In genomic region chr10:80397524-80398173, GRCm38 (mm10) we compare ENCODE assay signal across 9 mouse cellular contexts. TPM values are rescaled to one million over a fixed set of nuclear protein-coding genes. Genes with fewer than 3 reads are reported as not detected.
A peak's percentile ranks its signal among the peaks of the same experiment; 100 is the strongest.
DNase-seq lines count a peak whose midpoint lies in the region; ATAC-seq and TF ChIP-seq lines count a peak whose summit lies in the region.
"Had no signal": no experiment of that assay in that cellular context is flagged by ENCODE, and none has a peak within 500 bp of the region (broad histone marks: within the 10 kb centered on the region; RNA-seq: fewer than 3 reads in every experiment).

No protein-coding gene starts in this region.

- intact Hi-C loops in heart, postnatal 10 days (cut with DNase I), result no loop called here

- 49% methylated on average over 8 of the region's 8 CpGs for WGBS in heart, embryonic 14.5 days
- 60% methylated on average over 8 of the region's 8 CpGs for WGBS in hindbrain, embryonic 11.5 days
- 61% methylated on average over 8 of the region's 8 CpGs for WGBS in midbrain, embryonic 10.5 days

- no peaks in the 10 kb centered on the region for H3K9me3 ChIP-seq in heart, embryonic 14.5 days (ENCODE audit: control insufficient read depth, low read length)
- H3K9me3 ChIP-seq in G1E (replicated peaks), result no peaks in the 10 kb centered on the region
- no peaks in the 10 kb centered on the region for H3K9me3 ChIP-seq in hindbrain, embryonic 11.5 days (ENCODE audit: control insufficient read depth, low read length)
- H3K9me3 ChIP-seq in midbrain, embryonic 10.5 days (replicated peaks), result no peaks in the 10 kb centered on the region

- peak overlapping the region; percentile 31 to 100; a peak in 3 of 4 replicates for H3K27ac ChIP-seq in heart, embryonic 14.5 days (replicated peaks in 1 of 2; ENCODE audit: control insufficient read depth in 1 of 2, insufficient read depth in 1 of 2, low read depth in 2 of 2, low read length in 2 of 2)
- H3K27ac ChIP-seq in hindbrain, embryonic 11.5 days (ENCODE audit: low read depth, low read length), result peak overlapping the region; percentile 99; the same call in 1 of the 2 replicates
- peak overlapping the region; percentile 100 for H3K27ac ChIP-seq in midbrain, embryonic 10.5 days (replicated peaks)

- H3K9ac ChIP-seq in heart, embryonic 14.5 days (ENCODE audit: low read length), result peak overlapping the region; percentile 98; the same call in 1 of the 2 replicates
- peak overlapping the region; percentile 96 for H3K9ac ChIP-seq in hindbrain, embryonic 11.5 days (ENCODE audit: low read depth, low read length)

- peak overlapping the region; percentile 28 to 82 for H3K4me3 ChIP-seq in heart, embryonic 14.5 days (ENCODE audit: control insufficient read depth in 1 of 2, insufficient read depth in 1 of 2, low read depth in 1 of 2, low read length in 2 of 2)
- H3K4me3 ChIP-seq in G1E (ENCODE audit: low read depth, low read length), result peak overlapping the region; percentile 75
- H3K4me3 ChIP-seq in hindbrain, embryonic 11.5 days (ENCODE audit: low read depth, low read length), result peak overlapping the region; percentile 75
- H3K4me3 ChIP-seq in midbrain, embryonic 10.5 days, result peak overlapping the region; percentile 85

- H3K4me2 ChIP-seq in heart, embryonic 14.5 days (ENCODE audit: low read length), result peak overlapping the region; percentile 85
- peak overlapping the region; percentile 85 for H3K4me2 ChIP-seq in hindbrain, embryonic 11.5 days (replicated peaks; ENCODE audit: low read depth, low read length)

- no peaks in the 10 kb centered on the region for H3K27me3 ChIP-seq in heart, embryonic 14.5 days (ENCODE audit: control insufficient read depth, insufficient read depth, low read length)
- H3K27me3 ChIP-seq in G1E (ENCODE audit: insufficient read depth, low read length), result no peaks in the 10 kb centered on the region
- H3K27me3 ChIP-seq in hindbrain, embryonic 11.5 days (ENCODE audit: control insufficient read depth, insufficient read depth, low read length), result no peaks in the 10 kb centered on the region
- no peaks in the 10 kb centered on the region for H3K27me3 ChIP-seq in midbrain, embryonic 10.5 days (ENCODE audit: low read depth, poor library complexity, severe bottlenecking)
- H3K27me3 ChIP-seq: Patski had no signal

- DNase-seq in heart, postnatal 10 days, result no peak
- no peak for DNase-seq in G1E (ENCODE audit: low spot score)
- no peak for DNase-seq in hindbrain, embryonic 11.5 days (ENCODE audit: low spot score)
- DNase-seq in midbrain, embryonic 10.5 days (ENCODE audit: low spot score), result no peak
- no peak for DNase-seq in Muller cell, postnatal 12 days (ENCODE audit: inconsistent ontology term)
- no peak for DNase-seq in thymus, postnatal 10 days (ENCODE audit: low spot score in 2 of 2)
- no peak for DNase-seq in gastrocnemius, postnatal 25 days

- peaks cover 53% of the 10 kb centered on the region for H3K36me3 ChIP-seq in heart, embryonic 14.5 days (ENCODE audit: control insufficient read depth, insufficient read depth, low read length)
- H3K36me3 ChIP-seq in G1E (replicated peaks), result peaks cover 80% of the 10 kb centered on the region
- H3K36me3 ChIP-seq in hindbrain, embryonic 11.5 days (ENCODE audit: control insufficient read depth, insufficient read depth, low read length), result peaks cover 14% of the 10 kb centered on the region
- peaks cover 66% of the 10 kb centered on the region for H3K36me3 ChIP-seq in midbrain, embryonic 10.5 days

- peaks cover 16 to 26% of the 10 kb centered on the region in 2 experiments for H3K4me1 ChIP-seq in heart, embryonic 14.5 days (ENCODE audit: control insufficient read depth in 2 of 2, insufficient read depth in 2 of 2, low read length in 2 of 2)
- H3K4me1 ChIP-seq in G1E (ENCODE audit: insufficient read depth, low read depth, low read length), result peaks cover 77% of the 10 kb centered on the region
- H3K4me1 ChIP-seq in hindbrain, embryonic 11.5 days (replicated peaks; ENCODE audit: control insufficient read depth, insufficient read depth, low read length), result peaks cover 14% of the 10 kb centered on the region
- H3K4me1 ChIP-seq in midbrain, embryonic 10.5 days, result peaks cover 34% of the 10 kb centered on the region

- TF ChIP-seq CTCF in G1E (IDR thresholded peaks at IDR 0.05; ENCODE audit: low read depth, low read length), result no peak

- ATAC-seq in heart, embryonic 14.5 days (ENCODE audit: insufficient number of reproducible peaks, insufficient read depth, low FRiP score, low read depth), result no peak
- ATAC-seq in G1E (ENCODE audit: extremely low read depth, insufficient number of reproducible peaks, low FRiP score, poor library complexity, severe bottlenecking), result no peak
- no peak for ATAC-seq in hindbrain, embryonic 11.5 days (ENCODE audit: low FRiP score)
- ATAC-seq: Patski had no signal

RNA-seq across cellular contexts. Expression of gene Mbd3, which starts 1.7 kb away (rescaled TPM):
- polyA plus RNA-seq in heart, embryonic 14.5 days (2014; fragmentation: Nextera tagmentation; extraction: Ambion mirVana), result 116 and 125 TPM in 2 replicates
- 100 to 1,000 TPM; 102 to 105 TPM for total RNA-seq in heart, postnatal 10 days (2021)
- total RNA-seq in G1E (2014; fragmentation: Nextera tagmentation), result 37.3 and 41.7 TPM in 2 replicates
- total RNA-seq in G1E (2017), result 36.0 and 42.0 TPM in 2 replicates
- polyA plus RNA-seq in G1E (2012), result 244 and 272 TPM in 2 replicates
- polyA plus RNA-seq in hindbrain, embryonic 11.5 days (2014; fragmentation: Nextera tagmentation; extraction: Ambion mirVana), result 227 and 240 TPM in 2 replicates
- polyA plus RNA-seq in midbrain, embryonic 10.5 days (2016; fragmentation: Nextera tagmentation; extraction: Ambion mirVana), result 338 and 351 TPM in 2 replicates
- 10 to 100 TPM; 78.7 to 93.6 TPM for total RNA-seq in gastrocnemius, postnatal 25 days (2021)

RNA-seq across cellular contexts. Expression of gene Uqcr11, which starts 9.0 kb away (rescaled TPM):
- 2,007 and 2,169 TPM in 2 replicates for polyA plus RNA-seq in heart, embryonic 14.5 days (2014; fragmentation: Nextera tagmentation; extraction: Ambion mirVana)
- total RNA-seq in heart, postnatal 10 days (2021), result 1,000 to 10,000 TPM; 1,658 to 1,691 TPM
- total RNA-seq in G1E (2014; fragmentation: Nextera tagmentation), result 57.3 and 71.6 TPM in 2 replicates
- 376 and 446 TPM in 2 replicates for total RNA-seq in G1E (2017)
- 1,650 and 1,908 TPM in 2 replicates for polyA plus RNA-seq in G1E (2012)
- polyA plus RNA-seq in hindbrain, embryonic 11.5 days (2014; fragmentation: Nextera tagmentation; extraction: Ambion mirVana), result 466 and 480 TPM in 2 replicates
- 610 and 635 TPM in 2 replicates for polyA plus RNA-seq in midbrain, embryonic 10.5 days (2016; fragmentation: Nextera tagmentation; extraction: Ambion mirVana)
- 100 to 1,000 TPM; 913 to 952 TPM for total RNA-seq in gastrocnemius, postnatal 25 days (2021)

RNA-seq across cellular contexts. Expression of gene Mex3d, which starts 10.2 kb away (rescaled TPM):
- polyA plus RNA-seq in heart, embryonic 14.5 days (2014; fragmentation: Nextera tagmentation; extraction: Ambion mirVana), result 3.9 and 6.3 TPM in 2 replicates
- total RNA-seq in heart, postnatal 10 days (2021), result 10 to 100 TPM; 12.7 to 16.1 TPM
- total RNA-seq in G1E (2014; fragmentation: Nextera tagmentation), result 7.7 and 11.4 TPM in 2 replicates
- total RNA-seq in G1E (2017), result 8.7 and 10.9 TPM in 2 replicates
- 35.3 and 41.9 TPM in 2 replicates for polyA plus RNA-seq in G1E (2012)
- 13.4 and 14.7 TPM in 2 replicates for polyA plus RNA-seq in hindbrain, embryonic 11.5 days (2014; fragmentation: Nextera tagmentation; extraction: Ambion mirVana)
- 6.3 and 6.4 TPM in 2 replicates for polyA plus RNA-seq in midbrain, embryonic 10.5 days (2016; fragmentation: Nextera tagmentation; extraction: Ambion mirVana)
- total RNA-seq in gastrocnemius, postnatal 25 days (2021), result 1 to 10 TPM; 3.9 to 4.3 TPM

RNA-seq across cellular contexts. Expression of gene Tcf3, which starts 35.8 kb away (rescaled TPM):
- polyA plus RNA-seq in heart, embryonic 14.5 days (2014; fragmentation: Nextera tagmentation; extraction: Ambion mirVana), result 48.6 and 54.0 TPM in 2 replicates
- 10 to 100 TPM; 40.3 to 51.8 TPM for total RNA-seq in heart, postnatal 10 days (2021)
- 152 and 175 TPM in 2 replicates for total RNA-seq in G1E (2014; fragmentation: Nextera tagmentation)
- total RNA-seq in G1E (2017), result 70.0 and 84.0 TPM in 2 replicates
- 1,090 and 1,330 TPM in 2 replicates for polyA plus RNA-seq in G1E (2012)
- 110 and 130 TPM in 2 replicates for polyA plus RNA-seq in hindbrain, embryonic 11.5 days (2014; fragmentation: Nextera tagmentation; extraction: Ambion mirVana)
- polyA plus RNA-seq in midbrain, embryonic 10.5 days (2016; fragmentation: Nextera tagmentation; extraction: Ambion mirVana), result 190 and 191 TPM in 2 replicates
- total RNA-seq in gastrocnemius, postnatal 25 days (2021), result 10 to 100 TPM; 11.1 to 13.8 TPM

RNA-seq across cellular contexts. Expression of gene Plk5, which starts 41.4 kb away (rescaled TPM):
- not detected in 2 replicates for polyA plus RNA-seq in heart, embryonic 14.5 days (2014; fragmentation: Nextera tagmentation; extraction: Ambion mirVana)
- under 1 TPM in 1 of 2 experiments, not detected in 1; 0.25 TPM for total RNA-seq in heart, postnatal 10 days (2021)
- total RNA-seq in G1E (2014; fragmentation: Nextera tagmentation) (not detected in 2 replicates), G1E (2017) (0.12 TPM in 1 of 2 replicates, not detected in the other)
- polyA plus RNA-seq in G1E (2012), result not detected in 2 replicates
- polyA plus RNA-seq in hindbrain, embryonic 11.5 days (2014; fragmentation: Nextera tagmentation; extraction: Ambion mirVana), result 0.11 and 0.14 TPM in 2 replicates
- 0.12 and 0.32 TPM in 2 replicates for polyA plus RNA-seq in midbrain, embryonic 10.5 days (2016; fragmentation: Nextera tagmentation; extraction: Ambion mirVana)
- total RNA-seq in gastrocnemius, postnatal 25 days (2021), result under 1 TPM; 0.13 TPM
